Mouse (Mus musculus): ENCODE data around the gene Gm1113.

DNA sequence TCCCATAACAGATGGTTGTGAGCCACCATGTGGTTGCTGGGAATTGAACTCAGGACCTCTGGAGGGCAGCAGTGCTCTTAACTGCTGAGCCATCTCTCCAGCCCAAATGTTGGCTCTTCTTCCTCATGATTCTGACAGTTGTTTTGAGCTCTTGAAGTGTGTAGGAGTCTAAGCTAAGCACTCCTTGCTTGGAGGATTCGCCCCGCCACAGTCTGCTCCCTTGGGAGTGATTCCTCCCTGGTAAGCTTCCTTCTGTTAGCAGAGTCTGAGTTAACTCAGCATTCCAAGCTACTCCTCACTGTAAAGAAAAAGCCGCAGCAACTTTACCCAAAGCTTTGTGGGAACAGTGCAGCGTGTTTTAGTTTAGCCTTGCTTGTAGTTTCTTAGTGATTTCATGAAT is 29.6 kb downstream of the Gm1113 start:
- no peak for TF ChIP-seq CTCF (conservative IDR thresholded peaks at IDR 0.05; ENCODE audit: low read length)
- TF ChIP-seq NANOG (IDR thresholded peaks at IDR 0.05; ENCODE audit: borderline replicate concordance, low read length), result no peak
- no peak for TF ChIP-seq POU5F1 (IDR thresholded peaks at IDR 0.05; ENCODE audit: borderline replicate concordance, low read length)

All from E14TG2a.4 (cell line).